Mouse (Mus musculus): ENCODE results near the gene Slc38a4. TPM values are rescaled to one million over a fixed set of nuclear protein-coding genes. Genes with fewer than 3 reads are reported as not detected.

Gene Slc38a4
- total RNA-seq, 2 experiments from 2014 or later = 0.82 to 1.2 TPM

DNA sequence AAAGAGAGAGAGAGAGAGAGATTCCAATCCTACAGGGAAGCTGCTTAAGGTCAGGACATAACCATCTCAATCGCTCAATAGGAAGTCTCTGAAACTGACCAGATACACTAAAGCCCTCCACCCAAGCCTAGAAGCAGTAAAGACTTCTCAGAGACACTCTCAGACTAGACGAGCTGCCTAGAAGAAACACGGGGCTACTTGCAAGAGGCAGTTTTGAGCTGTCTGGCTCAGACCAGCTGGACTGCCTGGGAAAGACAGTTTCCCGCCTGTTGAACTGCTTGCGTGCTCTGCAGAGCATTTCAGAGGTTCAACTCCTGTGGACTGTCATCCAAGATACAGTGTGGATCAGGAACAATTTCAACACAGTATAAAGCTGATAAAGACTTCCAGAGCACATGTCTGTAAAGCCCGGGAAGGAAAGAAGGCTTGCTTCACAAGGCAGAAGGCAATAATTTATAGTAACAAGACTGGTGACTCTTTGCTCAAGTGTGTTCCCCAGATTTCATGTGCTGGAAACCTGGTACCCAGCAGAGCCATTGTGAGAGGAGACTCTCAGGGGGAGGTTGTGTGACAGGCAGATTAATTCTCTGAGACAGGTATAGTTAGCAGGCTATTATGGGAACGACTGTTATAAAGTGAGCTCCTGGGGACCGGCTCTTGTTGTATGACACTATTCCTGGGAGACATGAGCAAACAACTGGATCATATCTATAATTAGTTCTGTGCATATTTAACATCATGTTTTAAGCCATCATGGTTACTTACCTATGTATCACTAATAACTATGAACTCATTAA is 11.8 kb upstream of the Slc38a4 start:
- Histone ChIP-seq H3K4me3 (no peak overlapping the region), H3K27ac (no peak overlapping the region)
- no peak for DNase-seq (ENCODE audit: low spot score in 2 of 2)
- TF ChIP-seq CTCF (conservative IDR thresholded peaks at IDR 0.05) = no peak

DNA sequence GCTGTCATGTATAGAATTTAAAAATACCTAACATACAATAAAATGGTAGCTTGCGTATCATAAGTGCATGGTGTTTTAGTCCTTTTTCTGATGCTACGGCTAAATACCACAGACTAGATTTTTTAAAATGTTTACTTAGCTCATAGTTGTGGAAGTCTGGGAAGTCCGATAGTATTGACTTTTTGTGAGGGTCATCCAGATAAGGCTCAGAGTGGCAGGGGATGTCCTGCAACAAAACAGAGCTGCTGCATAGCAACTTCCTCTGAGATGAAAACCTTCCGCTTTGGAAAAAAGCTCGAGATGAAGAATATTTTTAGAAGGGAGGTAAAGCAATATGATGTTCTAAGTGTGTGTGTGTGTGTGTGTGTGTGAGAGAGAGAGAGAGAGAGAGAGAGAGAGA is 11.2 kb upstream of the Slc38a4 start:
- Histone ChIP-seq H3K27ac (no peak overlapping the region), H3K4me3 (no peak overlapping the region)
- no peak for TF ChIP-seq CTCF (conservative IDR thresholded peaks at IDR 0.05)
- no peak for DNase-seq (ENCODE audit: low spot score in 2 of 2)

DNA sequence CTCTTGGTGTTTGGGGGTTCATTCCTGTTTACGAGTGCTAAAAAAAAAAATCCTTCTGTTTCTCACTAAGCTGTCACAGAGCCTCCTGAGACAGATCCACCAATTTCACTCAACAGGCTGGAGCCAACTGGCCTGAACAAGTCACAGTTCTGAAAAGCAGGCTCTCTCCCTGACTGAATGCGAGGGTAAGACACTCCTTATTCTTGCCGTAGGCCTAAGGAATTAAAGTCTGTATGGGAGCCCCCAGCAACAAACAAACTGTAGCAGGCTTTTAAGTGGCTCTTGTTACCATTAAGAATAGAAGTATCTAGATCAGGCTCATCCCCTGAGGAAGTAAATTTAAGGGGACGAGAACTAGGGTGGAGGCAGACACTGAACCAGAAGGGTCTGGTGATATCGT is 7.5 kb upstream of the Slc38a4 start:
- TF ChIP-seq CTCF (conservative IDR thresholded peaks at IDR 0.05) = no peak
- Histone ChIP-seq H3K27ac (no peak overlapping the region), H3K4me3 (no peak overlapping the region)
- DNase-seq (ENCODE audit: low spot score in 2 of 2) = no peak

DNA sequence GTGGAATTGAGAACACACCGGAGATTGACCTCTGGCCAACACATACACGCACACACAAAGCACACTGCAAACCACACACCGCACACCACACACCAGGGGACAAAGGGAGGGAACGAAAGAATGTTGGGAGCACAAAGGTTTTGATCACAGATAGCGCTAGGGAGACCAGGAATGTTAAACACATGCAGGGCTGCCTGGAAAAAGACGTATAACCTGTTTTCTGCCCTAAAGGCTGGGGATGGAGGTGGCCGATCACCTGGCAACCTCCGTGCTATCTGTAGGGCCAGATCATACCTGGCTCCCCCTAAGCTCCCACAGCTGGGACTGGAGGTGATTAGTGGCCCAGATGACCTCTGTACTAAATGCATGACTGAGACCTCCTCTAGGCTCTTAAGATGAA is 5.2 kb upstream of the Slc38a4 start:
- Histone ChIP-seq H3K27ac (no peak overlapping the region), H3K4me3 (no peak overlapping the region)
- TF ChIP-seq CTCF (conservative IDR thresholded peaks at IDR 0.05) = no peak
- DNase-seq (ENCODE audit: low spot score in 2 of 2) = no peak

DNA sequence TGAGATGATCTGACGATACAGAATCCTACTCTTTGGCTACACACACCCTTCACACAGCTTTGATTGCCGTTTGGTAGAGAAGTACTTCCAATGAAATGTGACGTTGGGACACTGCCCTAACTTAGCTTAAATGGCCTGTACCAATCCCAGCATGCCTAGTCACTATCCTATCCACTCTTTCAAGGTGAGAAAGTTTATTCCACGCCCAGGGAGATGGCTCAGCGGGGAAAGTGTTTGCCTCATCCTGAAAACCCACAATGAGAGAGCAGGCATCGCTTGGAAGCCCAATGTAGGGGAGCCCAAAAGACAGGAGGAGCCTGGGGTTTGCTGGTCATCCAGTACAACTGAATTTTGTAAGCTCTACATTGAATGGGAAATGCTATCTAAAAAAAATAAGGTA is 4.8 kb upstream of the Slc38a4 start:
- TF ChIP-seq CTCF (conservative IDR thresholded peaks at IDR 0.05) = no peak
- Histone ChIP-seq H3K4me3 (no peak overlapping the region), H3K27ac (no peak overlapping the region)
- no peak for DNase-seq (ENCODE audit: low spot score in 2 of 2)

DNA sequence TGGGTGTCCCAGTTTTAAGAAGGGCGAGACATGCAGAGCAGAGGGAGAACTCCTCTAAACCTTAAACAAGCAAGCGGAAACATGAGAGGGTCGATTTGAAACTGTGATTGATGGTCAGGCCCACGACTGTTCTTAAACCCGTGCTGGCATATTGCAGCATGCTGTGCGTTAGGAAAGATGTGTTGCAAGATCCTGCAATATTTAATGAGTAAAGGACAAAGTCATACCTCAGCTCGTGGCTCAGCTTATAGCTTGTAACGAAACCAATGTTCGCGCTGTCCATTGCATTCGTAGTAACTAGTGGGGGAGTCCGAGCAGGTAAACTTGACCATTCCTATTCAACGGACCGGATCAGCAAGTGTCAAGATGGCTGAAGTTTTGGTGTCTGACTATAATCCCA is 4.3 kb upstream of the Slc38a4 start:
- Histone ChIP-seq H3K4me3 (no peak overlapping the region), H3K27ac (no peak overlapping the region)
- DNase-seq (ENCODE audit: low spot score in 2 of 2) = no peak
- no peak for TF ChIP-seq CTCF (conservative IDR thresholded peaks at IDR 0.05)

DNA sequence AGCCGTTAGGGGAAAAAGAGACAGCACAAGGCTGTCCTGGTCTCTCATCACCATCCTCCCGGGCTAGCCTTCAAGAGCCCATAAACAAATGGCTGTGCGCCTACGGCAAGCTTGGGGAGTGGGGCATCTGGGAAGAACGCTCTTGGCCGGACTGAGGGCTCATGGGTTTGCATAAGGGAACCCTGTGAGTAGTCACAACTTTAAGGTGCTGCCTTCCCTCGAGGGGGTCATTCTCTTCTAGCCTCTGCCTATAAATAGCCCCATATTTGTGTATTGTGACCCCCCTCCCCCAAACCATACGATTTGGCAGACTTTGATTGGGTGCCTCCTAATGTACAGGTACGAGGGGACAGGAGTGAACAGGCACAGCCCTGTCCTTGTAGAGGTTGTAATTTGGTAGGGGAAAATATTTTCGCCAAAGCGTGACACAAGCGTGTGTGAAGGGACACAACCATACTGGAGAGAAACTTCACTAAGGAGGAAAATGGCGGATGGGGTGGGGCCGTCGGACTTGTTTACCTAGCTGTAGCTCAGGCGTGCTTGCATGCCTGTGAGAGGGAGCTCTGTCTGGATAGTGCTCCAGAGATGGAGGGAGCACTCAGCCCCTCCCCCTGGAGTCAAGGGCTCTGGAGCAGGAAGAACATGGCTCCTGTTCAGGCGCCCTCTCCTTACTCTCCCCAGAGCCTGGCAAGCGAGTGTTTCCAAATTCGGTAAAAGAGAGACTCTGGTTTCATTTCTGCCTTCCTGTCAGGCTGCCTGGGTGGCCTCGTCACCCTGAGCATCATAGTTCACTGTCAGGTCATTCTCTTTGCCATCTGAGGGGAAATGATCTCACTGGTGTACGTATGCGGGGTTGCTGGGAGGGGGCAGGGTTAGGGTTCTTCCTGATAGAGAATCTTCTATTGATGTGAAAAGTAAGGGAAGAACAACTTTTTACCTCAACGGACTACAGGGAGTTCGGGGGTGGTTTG is 3.6 kb upstream of the Slc38a4 start:
- no peak for DNase-seq (ENCODE audit: low spot score in 2 of 2)
- TF ChIP-seq CTCF (conservative IDR thresholded peaks at IDR 0.05) = no peak
- Histone ChIP-seq H3K27ac (no peak overlapping the region), H3K4me3 (no peak overlapping the region)

DNA sequence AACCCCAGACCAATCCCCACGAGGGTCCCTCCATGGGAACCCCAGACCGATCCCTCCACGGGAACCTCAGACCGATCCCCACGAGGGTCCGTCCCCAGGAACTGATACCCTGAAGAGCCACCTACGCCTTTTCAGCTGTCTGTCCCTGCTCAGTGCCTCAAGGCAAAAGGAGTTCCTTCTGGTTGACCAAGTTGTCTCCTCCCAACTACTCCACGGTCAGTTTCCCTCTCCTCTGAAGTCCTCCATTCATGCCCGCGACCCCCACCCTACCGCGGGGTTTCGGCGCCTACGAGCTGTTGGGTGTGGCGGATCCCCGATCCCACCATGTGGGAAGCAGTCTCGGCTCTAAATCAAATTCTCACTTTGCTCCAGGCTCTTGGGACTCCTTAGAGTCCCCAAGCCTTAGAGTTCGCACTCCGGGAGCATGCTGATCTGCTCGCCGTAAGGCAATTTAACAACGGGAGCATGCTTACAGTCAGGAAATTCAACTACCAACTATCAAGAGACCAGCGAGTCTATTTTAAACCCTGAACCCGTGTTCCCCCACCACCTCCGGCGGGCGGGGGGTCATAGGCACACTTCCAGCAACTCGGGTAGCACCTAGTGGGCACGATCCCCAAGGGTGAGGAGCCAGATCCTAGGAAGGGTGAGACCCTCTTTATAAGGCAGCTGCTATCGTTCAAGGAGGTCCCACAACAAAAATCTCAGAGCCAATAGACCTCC is 828 bp downstream of the Slc38a4 start:
- Histone ChIP-seq H3K27ac (no peak overlapping the region), H3K4me3 (no peak overlapping the region)
- TF ChIP-seq CTCF (conservative IDR thresholded peaks at IDR 0.05) = no peak
- DNase-seq (ENCODE audit: low spot score in 2 of 2) = no peak

DNA sequence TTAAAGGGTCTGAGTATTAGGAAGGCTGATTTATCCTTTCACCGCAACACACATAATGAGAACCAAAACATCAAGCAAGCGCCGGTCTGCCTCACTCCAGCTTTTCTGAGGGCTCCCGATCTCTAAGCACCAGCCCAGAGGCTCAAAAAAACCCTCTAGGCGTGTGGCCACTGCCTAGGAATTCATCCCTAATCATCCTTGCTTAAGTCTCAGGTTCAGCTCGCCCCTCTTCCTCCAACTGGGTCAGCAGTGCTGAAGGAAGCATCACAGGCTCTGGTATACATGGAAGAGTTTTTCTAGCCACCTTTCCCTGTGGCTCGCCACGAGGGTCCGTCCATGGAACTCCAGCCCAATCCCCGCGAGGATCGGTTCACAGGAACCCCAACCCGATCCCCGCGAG is 1.6 kb downstream of the Slc38a4 start:
- no peak overlapping the region for H3K27ac ChIP-seq
- no peak for TF ChIP-seq CTCF (conservative IDR thresholded peaks at IDR 0.05)
- DNase-seq (ENCODE audit: low spot score in 2 of 2) = no peak
- H3K4me3 ChIP-seq = no peak overlapping the region

DNA sequence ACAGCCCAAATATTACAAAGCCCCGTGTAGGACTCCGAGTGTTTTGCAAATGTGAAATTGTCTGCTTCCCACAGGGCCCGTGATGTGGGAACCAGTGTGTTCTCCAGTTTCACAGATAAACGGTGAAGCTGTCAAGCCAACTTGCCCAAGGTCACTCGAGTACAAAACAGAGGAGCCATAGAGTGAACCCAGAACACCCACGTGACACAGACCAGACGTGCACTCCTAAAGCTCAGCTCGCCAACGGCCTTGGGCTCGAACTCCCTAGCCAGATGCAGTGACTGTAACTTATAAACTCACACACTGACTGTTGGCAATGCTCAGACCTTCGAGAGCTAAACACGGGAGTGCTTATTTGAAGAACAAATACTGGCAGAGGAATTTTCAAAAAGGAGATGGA is 5.3 kb downstream of the Slc38a4 start:
- Histone ChIP-seq H3K4me3 (no peak overlapping the region), H3K27ac (no peak overlapping the region)
- no peak for TF ChIP-seq CTCF (conservative IDR thresholded peaks at IDR 0.05)
- DNase-seq (ENCODE audit: low spot score in 2 of 2) = no peak

DNA sequence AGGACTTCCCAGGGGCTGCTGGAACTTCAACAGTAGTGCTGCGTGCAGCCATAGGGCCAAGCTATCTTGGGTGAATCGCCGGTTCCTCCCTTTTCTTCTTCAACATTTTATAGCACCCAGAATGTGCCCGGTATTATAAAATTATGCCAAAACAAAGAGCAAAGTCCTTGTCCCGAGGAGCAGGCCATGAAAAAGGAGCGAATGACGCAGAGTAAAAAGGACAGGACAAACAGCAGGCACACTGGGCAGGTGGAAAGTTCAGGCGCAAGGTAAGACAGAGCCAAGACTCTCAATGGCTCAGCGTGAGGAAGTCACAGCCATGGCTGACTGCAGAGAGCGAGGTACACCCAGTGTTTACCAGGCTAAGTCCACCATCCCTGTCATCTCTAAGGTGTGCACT is 5.7 kb downstream of the Slc38a4 start:
- TF ChIP-seq CTCF (conservative IDR thresholded peaks at IDR 0.05) = no peak
- Histone ChIP-seq H3K27ac (no peak overlapping the region), H3K4me3 (no peak overlapping the region)
- no peak for DNase-seq (ENCODE audit: low spot score in 2 of 2)

DNA sequence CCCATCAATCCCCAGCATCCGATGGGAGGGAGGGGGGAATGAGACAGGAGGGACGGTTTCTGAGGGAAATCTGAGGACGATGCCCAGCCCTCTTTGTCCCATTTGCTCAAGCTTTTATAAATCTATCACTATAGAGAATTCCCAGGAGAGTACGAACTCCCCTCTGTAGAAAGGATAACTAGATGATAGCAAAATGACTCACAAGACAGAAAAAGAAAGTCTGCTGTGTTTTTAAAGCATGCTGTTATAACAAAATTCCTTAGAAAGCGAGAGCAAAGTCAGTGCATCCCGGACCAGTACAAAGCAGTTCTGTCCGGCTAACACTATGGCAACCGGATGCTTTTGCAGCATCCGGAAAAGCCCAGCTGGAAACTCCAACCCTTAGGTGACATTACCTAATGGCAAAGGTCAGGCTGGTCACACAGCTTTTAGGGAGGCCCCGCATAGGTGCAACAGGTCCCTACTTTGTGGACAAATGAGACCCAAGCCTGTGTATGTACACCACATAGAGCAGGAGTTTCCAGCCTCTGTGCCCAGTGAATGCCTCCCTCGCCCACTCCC is 6.4 kb downstream of the Slc38a4 start:
- H3K4me3 ChIP-seq = no peak overlapping the region
- TF ChIP-seq CTCF (conservative IDR thresholded peaks at IDR 0.05) = no peak

DNA sequence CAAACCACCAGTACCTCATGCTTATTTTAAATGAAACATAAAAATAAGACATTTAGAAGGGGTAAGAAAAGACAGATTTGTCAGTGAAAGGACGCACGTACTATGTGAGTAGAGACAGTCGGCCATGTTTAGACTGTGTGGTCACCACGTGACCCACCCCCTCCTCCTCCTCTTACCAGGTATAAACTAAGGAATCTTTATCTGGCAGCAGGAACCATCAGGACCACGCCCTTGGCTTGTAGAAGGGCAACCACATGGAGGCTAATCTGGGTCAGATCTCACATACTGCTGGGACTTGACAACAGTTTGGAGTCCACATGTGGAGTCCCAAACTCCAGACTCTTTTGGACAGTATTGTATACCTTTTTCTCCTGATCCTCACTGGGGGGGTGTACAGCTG is 7.5 kb downstream of the Slc38a4 start:
- no peak overlapping the region for H3K27ac ChIP-seq
- TF ChIP-seq CTCF (conservative IDR thresholded peaks at IDR 0.05) = no peak
- H3K4me3 ChIP-seq = no peak overlapping the region
- no peak for DNase-seq (ENCODE audit: low spot score in 2 of 2)

More for the DNA sequence above, 6.4 kb downstream of the Slc38a4 start:
- no peak overlapping the region for H3K27ac ChIP-seq
- no peak for DNase-seq (ENCODE audit: low spot score in 2 of 2)

Measured in layer of hippocampus, adult 2 months (tissue).